16 mouse cellular contexts compared by ENCODE assay signal in the genomic region with DNA sequence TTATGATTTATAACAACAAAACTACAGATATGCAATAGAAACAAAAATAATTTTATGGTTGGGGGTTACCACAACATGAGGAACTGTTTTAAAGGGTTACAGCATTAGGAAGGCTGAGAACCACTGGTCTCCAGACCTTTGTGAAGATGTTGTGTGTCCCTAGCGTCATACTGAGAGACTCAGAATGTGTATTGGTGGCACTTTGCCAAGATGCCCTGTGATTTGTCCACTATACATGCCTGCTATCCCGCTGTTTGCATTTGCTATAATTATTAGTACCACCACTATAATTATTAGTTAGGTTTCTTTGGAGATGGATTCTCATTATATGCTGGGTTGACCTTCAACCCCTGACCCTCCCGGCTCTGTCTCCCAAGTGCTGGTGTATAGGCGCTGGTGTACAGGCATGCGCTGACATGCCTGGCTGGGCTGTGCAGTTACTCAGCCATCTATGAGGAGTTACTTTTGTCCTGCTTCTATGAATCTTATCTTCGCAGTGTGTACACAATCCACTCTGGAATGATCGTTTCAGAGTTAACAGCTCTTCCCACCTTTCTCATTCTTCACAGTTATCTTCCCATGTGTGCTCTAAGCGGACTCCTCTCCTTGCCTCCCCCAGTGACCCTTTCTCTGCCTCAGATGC.
DNase-seq lines count a peak whose midpoint lies in the region; ATAC-seq and TF ChIP-seq lines count a peak whose summit lies in the region.
"Had no signal": no experiment of that assay in that cellular context is flagged by ENCODE, and none has a peak within 500 bp of the region (broad histone marks: within the 10 kb centered on the region; RNA-seq: fewer than 3 reads in every experiment).

No protein-coding gene starts in this region.

- TF ChIP-seq CTCF in gastrocnemius, adult 2 months (IDR thresholded peaks at IDR 0.05) = no peak
- no peak for TF ChIP-seq CTCF in stomach, postnatal 0 days (IDR thresholded peaks at IDR 0.05; ENCODE audit: low read depth)

- H3K36me3 ChIP-seq in hindbrain, embryonic 14.5 days (replicated peaks; ENCODE audit: control insufficient read depth, insufficient read depth) = no peaks in the 10 kb centered on the region
- H3K36me3 ChIP-seq in hindbrain, embryonic 16.5 days (ENCODE audit: control insufficient read depth, insufficient read depth, low read length) = no peaks in the 10 kb centered on the region
- H3K36me3 ChIP-seq in midbrain, embryonic 11.5 days (ENCODE audit: control insufficient read depth, insufficient read depth, low read length) = no peaks in the 10 kb centered on the region
- no peaks in the 10 kb centered on the region for H3K36me3 ChIP-seq in midbrain, embryonic 15.5 days (replicated peaks)
- no peaks in the 10 kb centered on the region for H3K36me3 ChIP-seq in stomach, postnatal 0 days (ENCODE audit: control insufficient read depth, insufficient read depth, low read length)
- H3K36me3 ChIP-seq: midbrain, embryonic 12.5 days had no signal

- peak; percentile 34; the same call in 1 of the 2 replicates for ATAC-seq in hindbrain, embryonic 14.5 days (ENCODE audit: low FRiP score)
- ATAC-seq in hindbrain, embryonic 16.5 days = no peak
- no peak for ATAC-seq in midbrain, embryonic 11.5 days (ENCODE audit: low FRiP score)
- no peak; the same call in 1 of the 2 replicates for ATAC-seq in midbrain, embryonic 15.5 days (replicated peaks)
- peak; percentile 51 for ATAC-seq in stomach, postnatal 0 days (ENCODE audit: low FRiP score, low TSS enrichment)

- intact Hi-C loops in gastrocnemius, adult 2 months (cut with DNase I) = loop anchor here (2.0 kb wide), 1 partner anchor 21 kb away; no protein-coding TSS in a partner anchor
- intact Hi-C loops in gastrocnemius, postnatal 36 days (cut with DNase I) = loop anchor here (5.0 kb wide), 1 partner anchor 78 kb away; no protein-coding TSS in a partner anchor

- no peak overlapping the region for H3K4me2 ChIP-seq in hindbrain, embryonic 14.5 days (replicated peaks)
- H3K4me2 ChIP-seq in hindbrain, embryonic 16.5 days (ENCODE audit: low read length) = no peak overlapping the region
- no peak overlapping the region for H3K4me2 ChIP-seq in midbrain, embryonic 11.5 days
- no peak overlapping the region for H3K4me2 ChIP-seq in midbrain, embryonic 15.5 days
- no peak overlapping the region for H3K4me2 ChIP-seq in stomach, postnatal 0 days (replicated peaks; ENCODE audit: low read depth)
- H3K4me2 ChIP-seq: liver, embryonic 11.5 days; midbrain, embryonic 12.5 days had no signal

- H3K9me3 ChIP-seq in hindbrain, embryonic 14.5 days (ENCODE audit: control insufficient read depth, low read length) = no peaks in the 10 kb centered on the region
- no peaks in the 10 kb centered on the region for H3K9me3 ChIP-seq in hindbrain, embryonic 16.5 days (ENCODE audit: control insufficient read depth, low read length)
- no peaks in the 10 kb centered on the region for H3K9me3 ChIP-seq in midbrain, embryonic 11.5 days (ENCODE audit: control insufficient read depth, low read length)
- H3K9me3 ChIP-seq in midbrain, embryonic 15.5 days = no peaks in the 10 kb centered on the region
- no peaks in the 10 kb centered on the region for H3K9me3 ChIP-seq in stomach, postnatal 0 days (ENCODE audit: control insufficient read depth, low read length)
- H3K9me3 ChIP-seq: midbrain, embryonic 12.5 days had no signal

- peak overlapping the region; percentile 88 for H3K27ac ChIP-seq in gastrocnemius, adult 2 months
- no peak overlapping the region for H3K27ac ChIP-seq in hindbrain, embryonic 14.5 days
- H3K27ac ChIP-seq in hindbrain, embryonic 16.5 days (ENCODE audit: low read depth, low read length) = no peak overlapping the region
- no peak overlapping the region for H3K27ac ChIP-seq in midbrain, embryonic 11.5 days (ENCODE audit: low read depth, low read length)
- no peak overlapping the region for H3K27ac ChIP-seq in midbrain, embryonic 15.5 days
- peak overlapping the region; percentile 35; the same call in 1 of the 2 replicates for H3K27ac ChIP-seq in stomach, postnatal 0 days (replicated peaks)
- H3K27ac ChIP-seq: macrophage; midbrain, embryonic 12.5 days had no signal

- no peak for DNase-seq in gastrocnemius, adult 2 months
- DNase-seq in gastrocnemius, postnatal 36 days = no peak
- DNase-seq in hindbrain, embryonic 14.5 days (ENCODE audit: low spot score) = no peak
- peak; percentile 71 for DNase-seq in midbrain, embryonic 11.5 days (ENCODE audit: low spot score, missing footprints)
- no peak for DNase-seq in stomach, postnatal 0 days (ENCODE audit: low spot score)
- DNase-seq in urinary bladder, postnatal 14 days (ENCODE audit: low spot score) = no peak
- DNase-seq: cerebellum, adult 9-11 months; gastrocnemius, postnatal 25 days; kidney, adult 11 months; lung, adult 2 months; spleen, adult 18-20 months had no signal

- no peaks in the 10 kb centered on the region for H3K4me1 ChIP-seq in hindbrain, embryonic 14.5 days (replicated peaks; ENCODE audit: control insufficient read depth, insufficient read depth, low read length)
- H3K4me1 ChIP-seq in hindbrain, embryonic 16.5 days (ENCODE audit: control insufficient read depth, insufficient read depth, low read depth, low read length) = no peaks in the 10 kb centered on the region
- peaks cover 6% of the 10 kb centered on the region for H3K4me1 ChIP-seq in midbrain, embryonic 11.5 days (ENCODE audit: control insufficient read depth, insufficient read depth, low read length)
- H3K4me1 ChIP-seq in midbrain, embryonic 15.5 days = no peaks in the 10 kb centered on the region
- peaks cover 8% of the 10 kb centered on the region; the same call in 1 of the 2 replicates for H3K4me1 ChIP-seq in stomach, postnatal 0 days (replicated peaks; ENCODE audit: control insufficient read depth, insufficient read depth)

- 66% methylated on average over 8 of the region's 8 CpGs for WGBS in hindbrain, embryonic 14.5 days
- 72% methylated on average over 8 of the region's 8 CpGs for WGBS in hindbrain, embryonic 16.5 days
- WGBS in midbrain, embryonic 11.5 days = 85% methylated on average over 8 of the region's 8 CpGs
- WGBS in midbrain, embryonic 15.5 days = 74% methylated on average over 8 of the region's 8 CpGs
- 55% methylated on average over 8 of the region's 8 CpGs for WGBS in stomach, postnatal 0 days

- H3K27me3 ChIP-seq in hindbrain, embryonic 14.5 days (ENCODE audit: control insufficient read depth, insufficient read depth, low read length) = no peaks in the 10 kb centered on the region
- H3K27me3 ChIP-seq in hindbrain, embryonic 16.5 days (replicated peaks; ENCODE audit: control insufficient read depth, insufficient read depth, low read length) = no peaks in the 10 kb centered on the region
- H3K27me3 ChIP-seq in midbrain, embryonic 11.5 days (ENCODE audit: control insufficient read depth, insufficient read depth, low read length) = no peaks in the 10 kb centered on the region
- H3K27me3 ChIP-seq in midbrain, embryonic 15.5 days (replicated peaks) = no peaks in the 10 kb centered on the region
- no peaks in the 10 kb centered on the region for H3K27me3 ChIP-seq in stomach, postnatal 0 days (ENCODE audit: control insufficient read depth, insufficient read depth, low read length)
- H3K27me3 ChIP-seq: midbrain, embryonic 12.5 days had no signal

- no peak for TF ChIP-seq EP300 in stomach, postnatal 0 days (optimal IDR thresholded peaks at IDR 0.05)

- no peak overlapping the region for H3K9ac ChIP-seq in hindbrain, embryonic 14.5 days
- no peak overlapping the region for H3K9ac ChIP-seq in hindbrain, embryonic 16.5 days (ENCODE audit: low read depth, low read length)
- no peak overlapping the region for H3K9ac ChIP-seq in midbrain, embryonic 11.5 days (ENCODE audit: low read length)
- no peak overlapping the region for H3K9ac ChIP-seq in midbrain, embryonic 15.5 days
- no peak overlapping the region for H3K9ac ChIP-seq in stomach, postnatal 0 days (ENCODE audit: low read length)
- H3K9ac ChIP-seq: midbrain, embryonic 12.5 days had no signal

- no peak overlapping the region for H3K4me3 ChIP-seq in gastrocnemius, adult 2 months
- no peak overlapping the region for H3K4me3 ChIP-seq in hindbrain, embryonic 14.5 days (replicated peaks; ENCODE audit: low read length)
- H3K4me3 ChIP-seq in hindbrain, embryonic 16.5 days (ENCODE audit: low read length) = no peak overlapping the region
- H3K4me3 ChIP-seq in midbrain, embryonic 11.5 days (ENCODE audit: low read depth, low read length) = no peak overlapping the region
- no peak overlapping the region for H3K4me3 ChIP-seq in midbrain, embryonic 15.5 days
- H3K4me3 ChIP-seq in stomach, postnatal 0 days (ENCODE audit: low read depth, low read length) = no peak overlapping the region
- H3K4me3 ChIP-seq: midbrain, embryonic 12.5 days had no signal

Comparison
In these comparisons a context has a peak if more than half of its experiments do, and no peak if none do; other contexts are left out.
1. ATAC-seq: peak in hindbrain, embryonic 14.5 days (single experiment) and stomach, postnatal 0 days (single experiment); none in hindbrain, embryonic 16.5 days (single experiment), midbrain, embryonic 11.5 days (single experiment) and midbrain, embryonic 15.5 days (single experiment).
2. H3K27ac ChIP-seq: peak in gastrocnemius, adult 2 months (single experiment) and stomach, postnatal 0 days (single experiment); none in hindbrain, embryonic 14.5 days (single experiment), hindbrain, embryonic 16.5 days (single experiment), midbrain, embryonic 11.5 days (single experiment) and midbrain, embryonic 15.5 days (single experiment).